Mouse (Mus musculus) bone marrow macrophage, adult 2 months (primary cell): ENCODE data around the gene Ascc3. TPM values are rescaled to one million over a fixed set of nuclear protein-coding genes. Genes with fewer than 3 reads are reported as not detected.

Experiments
- H3K27ac ChIP-seq: 2 replicates; pipeline ENCODE4 v1.5.1; 2012; ENCODE audit warnings: low read depth, low read length; ENCODE audit not compliant: insufficient read depth
- H3K4me1 ChIP-seq: 2 replicates; pipeline ENCODE4 v1.6.1; 2012; ENCODE audit warnings: low read length; ENCODE audit not compliant: control insufficient read depth, insufficient read depth
- H3K4me3 ChIP-seq: 2 replicates; pipeline ENCODE4 v1.5.1; 2012; ENCODE audit warnings: mild to moderate bottlenecking, low read length, moderate library complexity; ENCODE audit not compliant: insufficient read depth
- CTCF ChIP-seq: IDR thresholded peaks from 2 replicates; pipeline ENCODE4 v1.5.1; 2012; ENCODE audit warnings: low read depth, mild to moderate bottlenecking, low read length, moderate library complexity
- POLR2A ChIP-seq: IDR thresholded peaks from 2 replicates; pipeline ENCODE4 v1.6.1; 2012; ENCODE audit warnings: mild to moderate bottlenecking, low read depth, low read length, borderline replicate concordance
- polyA plus RNA-seq: library from polyadenylated mRNA; stranded (reverse); fragments of >200 nt; gene quantifications from 2 replicates; pipeline ENCODE4 v1.2.4, GENCODE M21; 2012; ENCODE audit not compliant: missing spikeins, insufficient read depth, insufficient read length

Gene Ascc3
- polyA plus RNA-seq, 1 experiment = 14.3 TPM

- Histone ChIP-seq H3K27ac (no peak overlapping the region), H3K4me3 (no peak overlapping the region)
Measured at GRCm38 (mm10) chr10:50892751-50893320, 300.4 kb downstream of the Ascc3 start.

GRCm38 (mm10) chr10:50893546-50893945 is 301.1 kb downstream of the Ascc3 start:
- TF ChIP-seq CTCF = no peak
- no peak for TF ChIP-seq POLR2A
- no peak overlapping the region for H3K4me3 ChIP-seq
- no peak overlapping the region for H3K27ac ChIP-seq
- H3K4me1 ChIP-seq = 0 out of 2 replicates have a peak, but pooled peaks cover 2% of the 10 kb centered on the region

More at GRCm38 (mm10) chr10:50892751-50893320, 300.4 kb downstream of the Ascc3 start:
- TF ChIP-seq POLR2A = no peak
- no peak for TF ChIP-seq CTCF
- 0 out of 2 replicates have a peak, but pooled peaks cover 2% of the 10 kb centered on the region for H3K4me1 ChIP-seq

DNA sequence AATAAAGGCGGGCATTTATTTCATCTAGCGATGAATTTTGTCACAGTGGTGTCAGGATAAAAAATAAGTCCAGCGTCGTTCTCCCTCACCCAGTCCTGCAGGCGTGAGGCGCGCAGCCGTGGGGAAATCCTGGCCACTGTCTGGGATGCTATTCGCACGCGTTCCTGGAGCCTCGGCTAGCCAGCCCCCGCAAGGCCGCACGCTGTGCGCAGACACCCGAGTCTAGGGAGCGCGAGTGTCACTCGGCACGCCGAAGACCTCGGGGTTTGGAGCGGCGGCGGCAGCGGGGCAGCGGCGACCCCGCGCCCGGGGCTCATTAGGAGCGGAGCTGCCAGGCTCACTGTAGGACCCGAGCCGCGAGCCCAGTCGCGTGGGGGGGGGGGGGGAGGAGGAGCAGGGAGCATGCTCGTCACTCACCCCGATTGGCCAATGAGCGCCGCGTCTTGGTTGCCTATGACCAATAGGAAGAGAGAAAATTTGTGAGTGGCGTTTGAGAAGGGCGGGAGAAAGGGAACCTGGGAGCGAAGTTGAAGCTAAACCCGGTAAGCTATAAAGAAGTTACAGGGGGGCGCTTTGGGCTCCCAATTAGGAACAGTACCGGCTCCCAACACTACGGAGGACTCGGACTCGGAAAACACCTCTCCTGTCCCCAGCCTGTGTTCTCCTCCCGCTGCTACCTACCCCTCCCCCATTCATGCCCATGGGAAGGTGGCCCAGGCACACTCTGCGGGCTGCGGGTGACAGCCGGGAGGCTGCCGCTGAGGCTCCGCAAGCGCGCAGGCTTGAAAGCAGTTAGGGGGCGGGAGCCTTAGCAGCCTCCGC is 301.9 kb downstream of the Ascc3 start, which contains the start of gene Sim1:
TSS of gene Sim1 (plus strand) at position 585 of the 822 bp plus-strand sequence.
- Histone ChIP-seq H3K4me1 (0 out of 2 replicates have a peak, but pooled peaks cover 2% of the 10 kb centered on the region), H3K27ac (no peak within 1 kb of the TSS), H3K4me3 (peak within 1 kb of the TSS; percentile 54)
- no peak for TF ChIP-seq CTCF
- TF ChIP-seq POLR2A = no peak

DNA sequence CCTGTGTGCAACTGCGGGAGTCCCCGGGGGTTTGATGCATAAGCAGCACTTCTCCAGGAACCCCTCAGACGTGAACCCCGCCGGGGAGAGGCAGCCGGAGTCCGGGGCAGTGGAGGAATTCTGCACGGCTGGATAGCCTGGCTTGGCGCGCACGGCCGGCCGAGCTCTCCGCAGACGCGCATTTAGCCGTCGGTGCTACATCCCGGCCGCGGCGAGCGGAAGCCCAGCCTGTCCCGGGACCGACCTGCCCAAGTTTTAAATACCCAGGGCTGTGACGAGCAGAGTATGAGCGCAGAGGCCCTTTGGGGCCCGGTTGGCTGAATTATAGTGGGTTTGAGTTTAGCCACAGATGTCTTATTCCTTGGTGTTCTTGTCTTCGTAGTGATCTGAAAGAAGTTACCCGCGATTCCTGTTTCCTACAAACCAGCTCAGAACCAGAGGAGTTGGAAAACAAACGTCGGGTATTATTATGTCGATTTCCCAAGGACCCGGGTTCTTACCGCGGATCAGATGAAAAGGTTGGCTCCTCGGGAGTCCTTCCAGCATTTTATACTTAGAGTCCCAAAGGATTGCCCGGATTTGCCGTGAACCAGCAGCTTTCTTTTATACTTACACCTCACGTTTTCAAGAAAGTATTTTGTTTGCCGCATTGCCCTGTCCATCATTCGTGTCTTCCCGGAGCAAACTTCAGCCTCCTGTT is 302.8 kb downstream of the Ascc3 start:
- Histone ChIP-seq H3K4me1 (0 out of 2 replicates have a peak, but pooled peaks cover 2% of the 10 kb centered on the region), H3K4me3 (peak overlapping the region; percentile 54), H3K27ac (no peak overlapping the region)
- TF ChIP-seq CTCF = no peak
- TF ChIP-seq POLR2A = no peak

- H3K4me3 ChIP-seq = no peak overlapping the region
- no peak overlapping the region for H3K27ac ChIP-seq
- TF ChIP-seq POLR2A = no peak
- no peak for TF ChIP-seq CTCF
- H3K4me1 ChIP-seq = 0 out of 2 replicates have a peak, but pooled peaks cover 2% of the 10 kb centered on the region
Measured at GRCm38 (mm10) chr10:50895881-50896766, 303.7 kb downstream of the Ascc3 start.

DNA sequence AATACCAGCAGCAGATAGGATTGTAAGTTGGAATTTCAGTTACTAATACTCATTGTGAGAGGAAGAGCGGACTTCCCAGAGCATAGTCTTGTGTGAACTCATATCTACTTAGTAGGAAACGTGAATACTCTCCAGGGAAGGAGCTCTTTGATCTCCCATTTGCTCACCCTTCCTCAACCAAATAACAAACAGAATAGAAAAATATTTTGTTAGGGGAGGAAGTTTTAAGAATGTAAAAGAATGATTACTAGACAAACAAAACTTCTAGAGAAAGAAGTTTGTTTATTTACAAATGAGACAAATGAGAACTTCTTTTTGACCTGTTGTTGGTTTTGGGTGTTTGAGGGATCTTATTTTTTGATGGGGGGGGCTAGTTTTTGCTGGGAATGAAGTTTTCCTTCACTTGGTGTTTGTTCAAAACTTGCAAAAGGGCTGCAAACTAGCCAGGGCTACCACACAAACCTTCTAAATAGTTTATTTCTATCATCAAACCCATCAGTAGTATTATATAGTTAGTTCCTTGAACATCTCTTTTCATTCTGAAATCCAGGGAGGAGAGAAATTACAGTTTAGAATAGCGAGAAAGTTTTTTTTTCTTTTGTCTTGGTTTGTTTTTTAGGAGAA is 304.4 kb downstream of the Ascc3 start:
- Histone ChIP-seq H3K4me1 (0 out of 2 replicates have a peak, but pooled peaks cover 2% of the 10 kb centered on the region), H3K4me3 (no peak overlapping the region), H3K27ac (no peak overlapping the region)
- TF ChIP-seq CTCF = no peak

GRCm38 (mm10) chr10:50897530-50898471 is 305.3 kb downstream of the Ascc3 start:
- TF ChIP-seq CTCF = 0 out of 2 replicates have a peak, but pooled peaks have one; percentile 12
- no peak for TF ChIP-seq POLR2A
- H3K4me3 ChIP-seq = no peak overlapping the region
- 0 out of 2 replicates have a peak, but pooled peaks cover 2% of the 10 kb centered on the region for H3K4me1 ChIP-seq
- no peak overlapping the region for H3K27ac ChIP-seq

- Histone ChIP-seq H3K4me3 (no peak overlapping the region), H3K27ac (no peak overlapping the region), H3K4me1 (0 out of 2 replicates have a peak, but pooled peaks cover 2% of the 10 kb centered on the region)
- no peak for TF ChIP-seq POLR2A
- no peak for TF ChIP-seq CTCF
Measured at GRCm38 (mm10) chr10:50898621-50899020, 306.2 kb downstream of the Ascc3 start.
